Mouse (Mus musculus) C2C12 (cell line): ENCODE results near the gene Dvl2. TPM values are rescaled to one million over a fixed set of nuclear protein-coding genes. Genes with fewer than 3 reads are reported as not detected.

Experiments
- H3K27me3 ChIP-seq: one replicate; pipeline ENCODE4 v1.6.1; 2011; ENCODE audit not compliant: control insufficient read depth, insufficient read depth, insufficient read length
- H3K36me3 ChIP-seq: one replicate; pipeline ENCODE4 v1.6.1; 2011; ENCODE audit not compliant: control insufficient read depth, insufficient read depth
- H3K4me3 ChIP-seq: one replicate; pipeline ENCODE4 v1.5.1; 2011; ENCODE audit warnings: mild to moderate bottlenecking, control low read depth; ENCODE audit not compliant: poor library complexity, insufficient read depth, severe bottlenecking
- H3K79me2 ChIP-seq: one replicate; pipeline ENCODE4 v1.6.1; 2011; ENCODE audit not compliant: control insufficient read depth, insufficient read depth
- H3K79me3 ChIP-seq: one replicate; pipeline ENCODE4 v1.6.1; 2011; ENCODE audit warnings: low read depth, control low read depth
- H3ac ChIP-seq: one replicate; pipeline ENCODE3; 2011; ENCODE audit warnings: low read depth; ENCODE audit not compliant: control insufficient read depth, insufficient read length
- CEBPB ChIP-seq: IDR thresholded peaks from one replicate; pipeline ENCODE4 v1.6.1; 2011; ENCODE audit warnings: low read depth, mild to moderate bottlenecking, control low read depth, moderate library complexity
- CTCF ChIP-seq: IDR thresholded peaks from one replicate; pipeline ENCODE4 v1.5.1; 2011; ENCODE audit not compliant: control insufficient read depth, insufficient read depth, insufficient read length
- FOSL1 ChIP-seq: IDR thresholded peaks from one replicate; pipeline ENCODE4 v1.8.0; 2011; ENCODE audit warnings: mild to moderate bottlenecking, low read length; ENCODE audit not compliant: poor library complexity, insufficient read depth, severe bottlenecking
- MAX ChIP-seq: IDR thresholded peaks from one replicate; pipeline ENCODE4 v1.6.1; 2011; ENCODE audit warnings: mild to moderate bottlenecking, control low read depth
- MYOD1 ChIP-seq: IDR thresholded peaks from one replicate; pipeline ENCODE4 v1.6.1; 2011; ENCODE audit warnings: low read depth; ENCODE audit not compliant: control insufficient read depth, insufficient read length
- MYOG ChIP-seq: IDR thresholded peaks from one replicate; pipeline ENCODE4 v1.6.1; 2011; ENCODE audit not compliant: control insufficient read depth, insufficient read length; ENCODE audit errors: extremely low read depth
- USF1 ChIP-seq: IDR thresholded peaks from one replicate; pipeline ENCODE4 v1.6.1; 2011; ENCODE audit warnings: low read depth, mild to moderate bottlenecking, control low read depth, moderate library complexity
- polyA plus RNA-seq: library from polyadenylated mRNA; unstranded; fragments of >200 nt; fragmentation: generic; extraction: Trizol; gene quantifications from one replicate; pipeline ENCODE4 v1.2.1, GENCODE M21; 2012; ENCODE audit warnings: missing spikeins

The Dvl2 gene
- polyA plus RNA-seq, 1 experiment, result 36.4 TPM

DNA sequence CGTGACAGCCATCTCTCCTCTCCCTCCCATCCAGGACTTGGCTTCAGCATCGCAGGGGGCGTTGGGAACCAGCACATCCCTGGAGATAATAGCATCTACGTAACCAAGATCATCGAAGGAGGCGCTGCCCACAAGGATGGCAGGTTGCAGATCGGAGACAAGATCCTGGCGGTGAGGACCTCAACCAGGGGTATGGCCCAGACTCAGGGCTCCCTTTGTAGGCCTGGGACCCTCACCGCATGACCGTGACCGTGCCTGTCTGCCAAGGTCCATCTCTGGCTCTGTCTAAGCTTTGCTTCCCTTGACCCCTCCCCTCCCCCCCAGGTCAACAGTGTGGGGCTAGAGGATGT, 30.9 kb downstream of the Dvl2 start:
- Histone ChIP-seq H3K79me2 (peaks cover 35% of the 10 kb centered on the region), H3K27me3 (no peaks in the 10 kb centered on the region), H3K79me3 (peaks cover 4% of the 10 kb centered on the region), H3K36me3 (peaks cover 28% of the 10 kb centered on the region), H3K4me3 (no peak overlapping the region), H3ac (no peak overlapping the region)
- TF ChIP-seq USF1, result no peak

- Histone ChIP-seq H3K27me3 (no peaks in the 10 kb centered on the region), H3K36me3 (peaks cover 22% of the 10 kb centered on the region), H3K79me2 (no peaks in the 10 kb centered on the region), H3ac (no peak overlapping the region), H3K4me3 (no peak overlapping the region), H3K79me3 (no peaks in the 10 kb centered on the region)
- no peak for TF ChIP-seq CTCF
- no peak for TF ChIP-seq CEBPB
These were observed 37.8 kb downstream of the Dvl2 start for GRCm38 (mm10) chr11:70038174-70038573.

DNA sequence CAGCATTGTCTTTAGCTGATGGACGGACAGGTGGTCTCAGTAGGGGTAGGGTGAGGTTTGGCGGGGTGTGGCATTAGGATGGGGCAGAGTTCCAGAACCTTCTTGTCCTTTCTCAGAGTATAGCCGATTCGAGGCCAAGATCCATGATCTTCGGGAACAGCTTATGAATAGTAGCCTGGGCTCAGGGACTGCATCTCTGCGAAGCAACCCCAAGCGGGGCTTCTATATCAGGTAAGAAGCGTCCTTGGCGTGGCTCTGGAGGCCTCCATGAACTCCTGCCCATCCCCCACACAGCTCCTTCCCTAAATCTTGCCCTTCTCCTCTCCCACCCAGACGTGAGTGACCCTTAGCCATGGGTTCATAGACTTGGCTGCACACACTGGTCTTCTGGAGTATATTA, 39.2 kb downstream of the Dvl2 start:
- no peaks in the 10 kb centered on the region for H3K27me3 ChIP-seq
- H3K79me3 ChIP-seq, result no peaks in the 10 kb centered on the region
- H3ac ChIP-seq, result no peak overlapping the region
- H3K36me3 ChIP-seq, result peaks cover 31% of the 10 kb centered on the region
- H3K4me3 ChIP-seq, result no peak overlapping the region
- H3K79me2 ChIP-seq, result no peaks in the 10 kb centered on the region
- no peak for TF ChIP-seq CTCF
- TF ChIP-seq MAX, result no peak
- TF ChIP-seq MYOD1, result no peak
- TF ChIP-seq USF1, result no peak
- no peak for TF ChIP-seq CEBPB
- TF ChIP-seq FOSL1, result no peak
- no peak for TF ChIP-seq MYOG

- Histone ChIP-seq H3K27me3 (no peaks in the 10 kb centered on the region), H3K4me3 (no peak overlapping the region), H3K36me3 (peaks cover 32% of the 10 kb centered on the region), H3ac (no peak overlapping the region), H3K79me3 (no peaks in the 10 kb centered on the region), H3K79me2 (no peaks in the 10 kb centered on the region)
- TF ChIP-seq CTCF (no peak), MAX (no peak), MYOG (no peak), USF1 (no peak), MYOD1 (no peak), CEBPB (no peak)
These were observed 39.8 kb downstream of the Dvl2 start for GRCm38 (mm10) chr11:70040184-70040583.

GRCm38 (mm10) chr11:70042309-70043085, 42.1 kb downstream of the Dvl2 start:
- no peaks in the 10 kb centered on the region for H3K79me3 ChIP-seq
- H3K79me2 ChIP-seq, result no peaks in the 10 kb centered on the region
- H3K36me3 ChIP-seq, result peaks cover 32% of the 10 kb centered on the region
- H3K27me3 ChIP-seq, result no peaks in the 10 kb centered on the region
- no peak overlapping the region for H3K4me3 ChIP-seq
- no peak for TF ChIP-seq FOSL1
- TF ChIP-seq MAX, result no peak
- TF ChIP-seq MYOG, result no peak
- TF ChIP-seq MYOD1, result no peak
- no peak for TF ChIP-seq CTCF
- TF ChIP-seq CEBPB, result no peak
- TF ChIP-seq USF1, result no peak
- H3ac ChIP-seq, result no peak overlapping the region

GRCm38 (mm10) chr11:70043665-70044064, 43.3 kb downstream of the Dvl2 start:
- H3K27me3 ChIP-seq, result no peaks in the 10 kb centered on the region
- peaks cover 32% of the 10 kb centered on the region for H3K36me3 ChIP-seq
- TF ChIP-seq USF1 (no peak), CTCF (no peak), MYOD1 (no peak), MYOG (no peak), MAX (no peak), FOSL1 (no peak), CEBPB (no peak)
- H3ac ChIP-seq, result no peak overlapping the region
- H3K4me3 ChIP-seq, result no peak overlapping the region
- H3K79me2 ChIP-seq, result no peaks in the 10 kb centered on the region
- no peaks in the 10 kb centered on the region for H3K79me3 ChIP-seq
